Mouse (Mus musculus): ENCODE results near the gene Clec4a3.
"Not testable (repeated sequence)": the region's sequence is repeated elsewhere in the genome, so short reads cannot be mapped to it uniquely, and the experiment has no call there.

Gene Clec4a3

GRCm38 (mm10) chr6:122952401-122952800 lies at the start of gene Clec4a3:
Gene Clec4a3, plus strand, starts transcription at chr6:122952515.
- DNase-seq (ENCODE audit: low spot score in 2 of 2), result no peak

GRCm38 (mm10) chr6:122919922-122920321 lies 32.4 kb upstream of the Clec4a3 start:
- DNase-seq (ENCODE audit: low spot score in 2 of 2), result no peak

DNA sequence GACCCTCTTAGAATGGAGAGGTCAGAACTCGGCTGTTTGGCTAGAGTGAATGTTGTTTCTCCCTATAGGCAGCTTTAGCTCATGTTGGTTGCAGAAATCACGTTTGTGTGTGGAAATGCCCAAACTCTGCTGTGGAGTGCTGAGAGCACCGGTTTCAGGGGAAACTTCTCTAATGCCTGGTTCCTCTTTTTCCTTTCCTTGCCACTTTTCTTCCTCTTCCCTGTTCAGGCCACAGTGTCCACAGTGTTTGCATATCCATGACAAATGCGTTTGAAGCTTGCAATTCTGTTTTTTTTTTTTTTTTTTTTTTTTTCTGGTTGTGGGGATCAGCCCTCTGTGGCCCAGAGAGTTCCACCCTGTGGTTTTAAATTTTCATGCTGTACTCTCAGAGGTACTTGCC lies 30.9 kb upstream of the Clec4a3 start, which contains the start of gene Clec4a1:
Gene Clec4a1 (plus strand): TSS at position 398 of the 400 bp plus-strand sequence.
- no peak for DNase-seq (ENCODE audit: low spot score in 2 of 2)

DNA sequence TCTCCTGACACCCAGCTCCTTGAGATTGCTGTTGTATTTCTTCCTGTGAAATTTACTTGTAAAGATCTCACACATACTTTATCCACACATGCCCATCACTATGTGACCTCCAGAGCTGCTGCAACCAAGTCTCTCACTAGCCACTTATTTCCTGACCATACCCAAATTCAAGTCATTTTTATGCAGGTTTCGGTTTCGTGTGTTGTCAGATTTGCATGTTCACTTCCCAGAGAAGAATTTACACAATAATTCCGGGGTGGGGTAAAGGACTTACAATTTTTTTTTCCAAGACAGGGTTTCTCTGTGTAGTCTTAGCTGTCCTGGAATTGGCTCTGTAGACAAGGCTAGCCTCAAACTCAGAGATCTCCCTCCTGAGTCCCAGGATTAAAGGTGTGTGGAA lies 17.5 kb upstream of the Clec4a3 start:
- DNase-seq (ENCODE audit: low spot score in 2 of 2), result no peak

- DNase-seq (ENCODE audit: low spot score in 2 of 2), result no peak
Observed at GRCm38 (mm10) chr6:122939618-122940017, 12.7 kb upstream of the Clec4a3 start.

- DNase-seq (ENCODE audit: low spot score in 2 of 2), result no peak
Observed at GRCm38 (mm10) chr6:122946760-122947159, 5.6 kb upstream of the Clec4a3 start.

GRCm38 (mm10) chr6:122964562-122964961 lies 12.2 kb downstream of the Clec4a3 start:
- no peak for DNase-seq (ENCODE audit: low spot score in 2 of 2)

DNA sequence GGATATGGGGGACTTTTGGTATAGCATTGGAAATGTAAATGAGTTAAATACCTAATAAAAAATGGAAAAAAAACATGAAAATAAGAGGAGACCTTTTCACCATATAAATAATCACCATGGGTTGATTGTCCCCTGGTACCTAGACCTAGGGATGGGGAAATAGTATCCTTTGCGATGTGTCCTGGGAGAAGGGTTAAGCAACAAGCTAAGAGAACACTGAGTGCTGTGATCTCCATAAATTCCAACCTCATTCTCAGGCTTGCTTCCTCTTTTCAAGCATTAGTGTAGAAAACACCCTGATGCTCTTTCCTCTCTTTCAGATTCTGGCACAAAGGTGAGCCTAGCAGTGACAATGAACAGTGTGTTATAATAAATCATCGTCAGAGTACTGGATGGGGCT lies 16.7 kb downstream of the Clec4a3 start:
- DNase-seq (ENCODE audit: low spot score in 2 of 2), result no peak

DNA sequence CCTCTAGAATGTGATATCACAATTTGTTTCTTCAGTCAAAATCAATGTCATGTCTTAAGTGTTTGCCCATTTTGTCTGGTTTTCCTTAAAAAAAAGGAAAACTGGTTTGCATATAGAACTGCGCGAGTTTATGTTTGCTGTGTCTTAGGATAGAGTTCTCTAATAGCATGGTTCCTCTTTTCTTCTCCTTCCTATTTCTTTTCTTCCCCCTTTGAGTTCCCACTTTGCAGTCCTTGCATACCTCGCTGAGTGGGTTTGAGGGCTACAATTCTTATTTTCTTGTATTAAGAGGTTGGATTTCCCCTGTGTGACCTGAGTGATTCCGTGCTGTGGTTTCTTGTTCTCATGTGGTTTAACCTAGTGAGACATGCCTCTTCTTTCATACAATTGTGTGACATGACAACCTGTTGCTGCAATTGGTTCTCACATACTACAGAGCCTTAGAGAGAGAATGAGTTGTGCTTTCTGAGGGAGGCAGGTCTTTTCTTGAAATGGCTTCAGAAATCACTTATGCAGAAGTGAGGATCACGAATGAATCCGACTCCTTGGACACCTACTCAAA lies 37.6 kb downstream of the Clec4a3 start, which contains the start of gene Clec4a4:
Gene Clec4a4 (plus strand): TSS at position 492 of the 562 bp plus-strand sequence.
- DNase-seq (ENCODE audit: low spot score in 2 of 2), result no peak

GRCm38 (mm10) chr6:123004696-123005095 lies 52.4 kb downstream of the Clec4a3 start:
- DNase-seq (ENCODE audit: low spot score in 2 of 2), result not testable (repeated sequence)

GRCm38 (mm10) chr6:123005591-123005990 lies 53.3 kb downstream of the Clec4a3 start:
- DNase-seq (ENCODE audit: low spot score in 2 of 2), result no peak

Data from right cerebral cortex, adult 2 months (tissue).